Mouse (Mus musculus): ENCODE data around the gene Lmo3. TPM values are rescaled to one million over a fixed set of nuclear protein-coding genes. Genes with fewer than 3 reads are reported as not detected.

Lmo3 gene
- 8.6 and 11.5 TPM in 2 replicates for polyA plus RNA-seq (2016; fragmentation: Nextera tagmentation; extraction: Ambion mirVana)

DNA sequence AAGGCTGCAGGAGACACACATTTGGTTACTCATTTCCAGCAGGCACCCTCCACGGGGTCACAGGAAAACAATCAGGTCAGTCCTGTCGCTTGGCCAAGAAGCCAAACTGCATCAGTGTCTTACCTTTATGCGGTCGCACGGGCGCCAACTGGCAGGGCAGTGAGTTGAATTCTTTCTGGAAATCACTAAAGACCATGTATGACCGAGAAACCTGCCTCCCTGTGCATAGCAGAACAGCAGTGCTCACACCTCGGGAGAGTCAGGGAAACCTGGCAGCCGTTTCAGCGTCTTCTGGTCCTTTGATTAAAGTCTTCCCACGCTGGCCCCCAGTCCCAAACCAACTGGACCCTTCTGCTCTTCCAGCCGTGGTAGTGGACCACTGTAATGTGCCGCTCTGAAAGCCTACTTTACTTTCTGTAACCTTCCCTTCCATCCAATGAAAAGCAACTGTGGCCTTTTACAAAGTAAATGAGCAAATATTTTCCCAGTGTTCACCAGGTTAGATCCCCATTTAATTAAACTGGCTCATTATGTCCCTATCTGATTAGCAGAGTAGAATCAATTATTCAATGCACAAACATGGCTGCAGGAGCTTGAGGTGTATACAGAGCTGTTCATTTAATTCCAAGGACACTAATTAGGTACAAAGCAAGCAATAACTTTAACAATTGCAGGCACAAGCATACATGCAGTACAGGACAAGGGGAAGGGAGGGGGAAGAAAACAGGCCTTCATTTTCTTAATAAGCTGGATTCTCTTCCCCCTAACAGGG is at the start of gene Lmo3:
TSS of gene Lmo3 (minus strand) at position 235 of the 772 bp plus-strand sequence.
- Histone ChIP-seq H3K27me3 (ENCODE audit: insufficient read depth, poor library complexity, severe bottlenecking) (no peaks in the 10 kb centered on the region), H3K9me3 (no peaks in the 10 kb centered on the region), H3K4me1 (replicated peaks) (no peaks in the 10 kb centered on the region), H3K36me3 (no peaks in the 10 kb centered on the region), H3K4me3 (no peak within 1 kb of the TSS), H3K27ac (no peak within 1 kb of the TSS)
- DNase-seq (ENCODE audit: low spot score): no peak
- WGBS: 83% methylated on average over 13 of the region's 13 CpGs

DNA sequence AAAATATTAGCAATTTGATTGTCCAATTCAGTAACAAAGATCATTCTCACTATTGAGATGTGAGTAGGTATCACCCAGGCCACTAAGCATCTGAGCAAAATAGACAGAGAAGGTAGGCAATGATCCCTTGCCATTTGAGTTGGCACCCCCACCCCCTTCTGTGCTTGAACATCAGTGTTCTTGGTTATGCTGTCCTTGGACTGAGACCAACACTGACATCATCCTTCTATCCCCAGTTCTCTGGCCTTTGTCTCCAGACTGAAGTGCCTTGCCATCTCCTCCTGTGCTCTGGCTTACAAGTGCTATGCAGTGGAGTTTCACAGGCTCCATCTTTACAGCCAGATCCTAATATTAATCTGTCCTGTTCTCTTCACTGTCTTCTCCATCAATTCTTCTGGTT is 39.0 kb upstream of the Lmo3 start:
- Histone ChIP-seq H3K27me3 (ENCODE audit: insufficient read depth, poor library complexity, severe bottlenecking) (no peaks in the 10 kb centered on the region), H3K4me3 (no peak overlapping the region), H3K36me3 (no peaks in the 10 kb centered on the region), H3K27ac (no peak overlapping the region), H3K9me3 (no peaks in the 10 kb centered on the region), H3K4me1 (replicated peaks) (no peaks in the 10 kb centered on the region)
- no peak for DNase-seq (ENCODE audit: low spot score)

GRCm38 (mm10) chr6:138618396-138618795 is 36.6 kb upstream of the Lmo3 start:
- DNase-seq (ENCODE audit: low spot score): no peak
- 90% methylated on average over 3 of the region's 3 CpGs for WGBS
- H3K27ac ChIP-seq: no peak overlapping the region
- H3K27me3 ChIP-seq (ENCODE audit: insufficient read depth, poor library complexity, severe bottlenecking): no peaks in the 10 kb centered on the region
- no peak overlapping the region for H3K4me3 ChIP-seq
- H3K9me3 ChIP-seq: no peaks in the 10 kb centered on the region
- H3K36me3 ChIP-seq: no peaks in the 10 kb centered on the region
- no peaks in the 10 kb centered on the region for H3K4me1 ChIP-seq (replicated peaks)

DNA sequence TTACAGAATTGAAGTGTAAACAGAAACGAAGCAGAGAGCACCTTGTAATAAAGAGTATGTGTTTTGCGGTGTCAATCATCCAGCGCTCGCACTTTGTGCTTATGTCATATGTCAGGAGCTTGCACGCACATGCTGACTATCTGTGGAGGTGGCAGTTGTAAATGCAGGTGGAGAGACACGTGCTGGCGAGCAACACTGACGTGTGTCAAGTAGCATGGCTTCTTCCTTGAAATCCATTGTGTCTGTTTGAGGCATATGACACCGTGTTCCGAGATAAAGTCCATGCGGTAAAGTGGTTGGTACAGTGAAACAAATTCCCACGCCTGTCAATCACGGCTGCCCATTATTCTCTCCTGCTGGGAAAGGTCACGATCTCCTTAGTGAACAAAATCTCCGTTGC is 15.2 kb upstream of the Lmo3 start:
- no peak overlapping the region for H3K27ac ChIP-seq
- H3K4me1 ChIP-seq (replicated peaks): peaks cover 6% of the 10 kb centered on the region
- H3K9me3 ChIP-seq: no peaks in the 10 kb centered on the region
- no peak overlapping the region for H3K4me3 ChIP-seq
- DNase-seq (ENCODE audit: low spot score): no peak
- H3K27me3 ChIP-seq (ENCODE audit: insufficient read depth, poor library complexity, severe bottlenecking): no peaks in the 10 kb centered on the region
- no peaks in the 10 kb centered on the region for H3K36me3 ChIP-seq
- 81% methylated on average over 15 of the region's 15 CpGs for WGBS

DNA sequence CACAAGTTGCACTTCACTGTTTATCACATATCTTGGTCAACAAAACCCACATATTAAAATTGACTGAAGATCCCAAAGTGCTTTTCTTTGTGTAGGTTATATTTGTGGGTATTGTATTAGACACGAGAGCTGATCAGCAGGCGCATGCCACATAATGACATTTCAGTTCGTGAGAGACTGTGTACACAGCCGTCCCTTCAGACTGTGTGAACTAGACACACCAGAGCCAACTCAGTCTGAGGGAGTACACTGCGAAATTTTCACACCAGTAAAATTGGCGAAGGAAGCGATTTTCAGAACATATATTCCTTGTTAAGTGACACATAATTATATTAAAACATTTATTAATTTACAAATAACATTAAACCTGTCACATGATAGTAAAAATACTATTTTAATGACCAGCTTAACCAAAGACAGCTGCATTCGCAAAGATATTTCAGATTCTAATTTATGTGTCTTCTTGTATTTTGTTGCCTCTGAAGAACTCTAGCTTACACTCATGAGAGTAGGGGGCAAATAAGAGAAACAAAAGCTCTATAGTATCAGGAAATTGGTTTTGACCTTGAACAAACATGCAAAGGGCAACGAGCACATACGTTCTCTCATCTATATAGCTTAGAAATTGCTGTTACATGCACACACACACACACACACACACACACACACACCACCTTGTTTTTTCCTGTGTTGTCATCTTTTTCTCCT is 14.4 kb upstream of the Lmo3 start:
- H3K27me3 ChIP-seq (ENCODE audit: insufficient read depth, poor library complexity, severe bottlenecking): no peaks in the 10 kb centered on the region
- no peaks in the 10 kb centered on the region for H3K36me3 ChIP-seq
- H3K27ac ChIP-seq: no peak overlapping the region
- H3K4me3 ChIP-seq: no peak overlapping the region
- DNase-seq (ENCODE audit: low spot score): no peak
- H3K9me3 ChIP-seq: no peaks in the 10 kb centered on the region
- peaks cover 6% of the 10 kb centered on the region for H3K4me1 ChIP-seq (replicated peaks)
- WGBS: 79% methylated on average over 10 of the region's 10 CpGs

GRCm38 (mm10) chr6:138583314-138583713 is 1.5 kb upstream of the Lmo3 start:
- DNase-seq (ENCODE audit: low spot score): peak; percentile 30
- 78% methylated on average over 8 of the region's 8 CpGs for WGBS

DNA sequence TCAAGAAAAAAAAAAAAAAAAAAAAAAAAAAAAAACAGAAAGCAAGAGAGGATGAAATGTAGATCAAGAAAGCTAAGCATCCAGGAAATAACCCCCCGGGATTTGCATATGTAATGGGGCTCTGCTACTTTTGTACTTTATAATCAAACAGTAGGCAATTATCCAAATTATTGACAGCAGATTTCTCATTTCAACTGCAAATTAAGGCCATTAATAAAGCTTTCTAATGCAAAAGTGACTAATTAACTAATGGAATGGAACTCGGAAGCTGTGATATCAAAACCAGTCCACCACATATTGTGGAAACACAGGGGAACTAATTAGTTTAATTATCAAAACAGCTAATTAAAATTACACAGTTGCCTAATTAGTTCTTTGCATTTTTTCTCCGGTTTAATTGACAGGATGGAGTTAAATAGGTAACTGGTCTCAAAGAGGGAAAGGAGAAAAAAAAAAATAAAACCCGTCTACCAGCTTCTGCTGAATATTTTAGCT is 785 bp upstream of the Lmo3 start:
- 83% methylated on average over 4 of the region's 4 CpGs for WGBS
- Histone ChIP-seq H3K9me3 (no peaks in the 10 kb centered on the region), H3K27ac (no peak overlapping the region), H3K36me3 (no peaks in the 10 kb centered on the region), H3K4me1 (replicated peaks) (no peaks in the 10 kb centered on the region), H3K27me3 (ENCODE audit: insufficient read depth, poor library complexity, severe bottlenecking) (no peaks in the 10 kb centered on the region), H3K4me3 (no peak overlapping the region)
- DNase-seq (ENCODE audit: low spot score): no peak

More at GRCm38 (mm10) chr6:138583314-138583713, 1.5 kb upstream of the Lmo3 start:
- Histone ChIP-seq H3K9me3 (no peaks in the 10 kb centered on the region), H3K27ac (no peak overlapping the region), H3K27me3 (ENCODE audit: insufficient read depth, poor library complexity, severe bottlenecking) (no peaks in the 10 kb centered on the region), H3K4me3 (no peak overlapping the region), H3K36me3 (no peaks in the 10 kb centered on the region), H3K4me1 (replicated peaks) (no peaks in the 10 kb centered on the region)

GRCm38 (mm10) chr6:138580491-138581076 is 1.2 kb downstream of the Lmo3 start:
- Histone ChIP-seq H3K4me1 (replicated peaks) (no peaks in the 10 kb centered on the region), H3K27me3 (ENCODE audit: insufficient read depth, poor library complexity, severe bottlenecking) (no peaks in the 10 kb centered on the region), H3K9me3 (no peaks in the 10 kb centered on the region), H3K36me3 (no peaks in the 10 kb centered on the region), H3K27ac (no peak overlapping the region), H3K4me3 (no peak overlapping the region)
- 89% methylated on average over 9 of the region's 9 CpGs for WGBS
- no peak for DNase-seq (ENCODE audit: low spot score)

GRCm38 (mm10) chr6:138563416-138563815 is 18.4 kb downstream of the Lmo3 start:
- Histone ChIP-seq H3K36me3 (no peaks in the 10 kb centered on the region), H3K27ac (no peak overlapping the region), H3K4me3 (no peak overlapping the region), H3K4me1 (replicated peaks) (no peaks in the 10 kb centered on the region), H3K9me3 (no peaks in the 10 kb centered on the region), H3K27me3 (ENCODE audit: insufficient read depth, poor library complexity, severe bottlenecking) (no peaks in the 10 kb centered on the region)
- no peak for DNase-seq (ENCODE audit: low spot score)
- WGBS: 87% methylated on average over 2 of the region's 2 CpGs

GRCm38 (mm10) chr6:138552144-138552543 is 29.6 kb downstream of the Lmo3 start:
- DNase-seq (ENCODE audit: low spot score): no peak
- H3K36me3 ChIP-seq: no peaks in the 10 kb centered on the region
- 74% methylated on average over 7 of the region's 7 CpGs for WGBS
- H3K9me3 ChIP-seq: no peaks in the 10 kb centered on the region
- H3K27me3 ChIP-seq (ENCODE audit: insufficient read depth, poor library complexity, severe bottlenecking): no peaks in the 10 kb centered on the region
- no peak overlapping the region for H3K27ac ChIP-seq
- 0 out of 2 replicates have a peak, but pooled peaks cover 3% of the 10 kb centered on the region for H3K4me1 ChIP-seq (replicated peaks)
- H3K4me3 ChIP-seq: no peak overlapping the region

GRCm38 (mm10) chr6:138534879-138535278 is 46.9 kb downstream of the Lmo3 start:
- H3K9me3 ChIP-seq: no peaks in the 10 kb centered on the region
- H3K4me1 ChIP-seq (replicated peaks): no peaks in the 10 kb centered on the region
- WGBS: 80% methylated on average over 2 of the region's 2 CpGs
- no peak for DNase-seq (ENCODE audit: low spot score)
- no peaks in the 10 kb centered on the region for H3K36me3 ChIP-seq
- no peak overlapping the region for H3K27ac ChIP-seq
- no peaks in the 10 kb centered on the region for H3K27me3 ChIP-seq (ENCODE audit: insufficient read depth, poor library complexity, severe bottlenecking)
- H3K4me3 ChIP-seq: no peak overlapping the region

DNA sequence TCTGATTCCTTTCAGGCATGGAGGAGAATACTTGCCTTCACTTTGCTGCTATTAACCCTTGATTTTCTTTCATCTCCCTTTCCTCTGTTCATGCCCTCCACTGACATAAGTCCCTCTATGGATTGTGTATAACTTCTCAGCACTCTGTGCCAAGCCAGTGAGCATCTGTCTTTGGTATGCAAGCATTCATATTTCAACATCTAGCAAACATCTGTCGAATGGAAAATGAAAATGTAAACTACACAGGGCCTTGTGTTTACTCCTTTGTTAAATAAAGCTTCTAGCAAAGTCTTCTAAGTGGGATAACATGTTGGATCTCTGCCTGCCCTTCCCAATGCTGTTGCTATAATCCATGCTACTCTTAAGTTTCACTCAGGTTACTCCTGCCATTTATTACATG is 75.1 kb downstream of the Lmo3 start:
- WGBS: 76% methylated on average over 1 of the region's 1 CpGs
- H3K4me3 ChIP-seq: no peak overlapping the region
- no peaks in the 10 kb centered on the region for H3K27me3 ChIP-seq (ENCODE audit: insufficient read depth, poor library complexity, severe bottlenecking)
- no peaks in the 10 kb centered on the region for H3K36me3 ChIP-seq
- no peak overlapping the region for H3K27ac ChIP-seq
- no peaks in the 10 kb centered on the region for H3K4me1 ChIP-seq (replicated peaks)
- no peak for DNase-seq (ENCODE audit: low spot score)
- H3K9me3 ChIP-seq: no peaks in the 10 kb centered on the region

GRCm38 (mm10) chr6:138503946-138504345 is 77.8 kb downstream of the Lmo3 start:
- no peak overlapping the region for H3K27ac ChIP-seq
- no peak for DNase-seq (ENCODE audit: low spot score)
- no peaks in the 10 kb centered on the region for H3K9me3 ChIP-seq
- no peak overlapping the region for H3K4me3 ChIP-seq
- no peaks in the 10 kb centered on the region for H3K36me3 ChIP-seq
- 87% methylated on average over 1 of the region's 1 CpGs for WGBS
- H3K4me1 ChIP-seq (replicated peaks): no peaks in the 10 kb centered on the region
- H3K27me3 ChIP-seq (ENCODE audit: insufficient read depth, poor library complexity, severe bottlenecking): no peaks in the 10 kb centered on the region

Data from hindbrain, embryonic 10.5 days (tissue).